Mouse (Mus musculus) spleen, adult 2 months (tissue): Measurements from ENCODE around the gene Denr.

Experiments used
- CTCF ChIP-seq: fragments of 200-500 bp; IDR thresholded peaks from 2 replicates; pipeline ENCODE4 v1.5.1; 2011; ENCODE audit warnings: mild to moderate bottlenecking, inconsistent platforms; ENCODE audit not compliant: insufficient read depth, insufficient read length, insufficient replicate concordance; ENCODE audit errors: extremely low read depth
- POLR2A ChIP-seq: fragments of 200-500 bp; IDR thresholded peaks from 2 replicates; pipeline ENCODE4 v1.6.1; 2011; ENCODE audit warnings: low read depth, low read length, inconsistent platforms

GRCm38 (mm10) chr5:123930508-123930989 is 23.6 kb downstream of the Denr start, which contains the start of gene Ccdc62:
- no peak for TF ChIP-seq CTCF
- peak; percentile 96 for TF ChIP-seq POLR2A
